8 mouse cellular contexts compared by ENCODE assay signal in the genomic region with DNA sequence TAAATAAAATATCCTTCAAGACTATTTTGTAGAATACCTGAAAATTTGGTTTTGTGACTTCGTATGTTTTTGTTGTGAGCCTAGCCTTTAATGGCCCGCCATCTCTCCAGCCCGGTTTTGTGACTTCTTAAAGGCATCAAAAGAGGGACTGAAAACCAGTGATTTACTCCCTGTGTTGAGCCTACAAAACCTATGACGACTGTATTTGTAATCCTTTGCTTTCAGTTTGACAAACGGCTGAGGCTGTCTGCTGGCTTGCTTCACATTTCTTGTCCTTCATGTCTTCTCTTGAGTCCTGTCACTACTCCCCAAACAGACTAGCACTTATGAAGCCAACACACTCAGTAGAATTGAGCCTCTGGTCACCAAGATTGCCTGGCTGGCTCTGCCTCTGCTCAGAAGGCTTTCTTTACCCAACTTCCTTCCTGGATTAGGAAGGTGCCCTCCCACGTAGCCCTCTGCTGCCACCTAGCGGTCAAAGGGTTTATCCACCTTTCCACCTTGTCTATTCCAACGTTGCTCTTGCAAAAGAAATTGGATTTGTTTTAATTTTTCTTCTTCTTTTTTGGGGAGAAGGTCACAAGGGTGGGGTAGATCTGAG. TPM values are rescaled to one million over a fixed set of nuclear protein-coding genes. Genes with fewer than 3 reads are reported as not detected.
A peak's percentile ranks its signal among the peaks of the same experiment; 100 is the strongest.
DNase-seq lines count a peak whose midpoint lies in the region; ATAC-seq and TF ChIP-seq lines count a peak whose summit lies in the region.

No protein-coding gene starts in this region.

- no peak overlapping the region for H3K9ac ChIP-seq in embryonic facial prominence, embryonic 14.5 days (ENCODE audit: low read depth, low read length)
- H3K9ac ChIP-seq in limb, embryonic 14.5 days (ENCODE audit: low read depth, low read length, severe bottlenecking) = peak overlapping the region; percentile 16; the same call in 1 of the 2 replicates
- no peak overlapping the region for H3K9ac ChIP-seq in midbrain, embryonic 16.5 days (ENCODE audit: low read depth, low read length)

- peak; percentile 99; the same call in 1 of the 2 replicates for TF ChIP-seq CTCF in kidney, adult 2 months (conservative IDR thresholded peaks at IDR 0.05; ENCODE audit: insufficient read depth, insufficient read length, low read depth, low read length)

- H3K36me3 ChIP-seq in embryonic facial prominence, embryonic 14.5 days (ENCODE audit: control insufficient read depth, insufficient read depth, low read length) = no peaks in the 10 kb centered on the region
- no peaks in the 10 kb centered on the region for H3K36me3 ChIP-seq in kidney, adult 2 months (ENCODE audit: control insufficient read depth, insufficient read depth, low read length)
- no peaks in the 10 kb centered on the region for H3K36me3 ChIP-seq in limb, embryonic 14.5 days (ENCODE audit: control insufficient read depth, insufficient read depth, low read length)
- no peaks in the 10 kb centered on the region for H3K36me3 ChIP-seq in midbrain, embryonic 16.5 days (ENCODE audit: control insufficient read depth, insufficient read depth, low read length)

- no peaks in the 10 kb centered on the region for H3K9me3 ChIP-seq in embryonic facial prominence, embryonic 14.5 days (ENCODE audit: control insufficient read depth, low read length)
- no peaks in the 10 kb centered on the region for H3K9me3 ChIP-seq in limb, embryonic 14.5 days (ENCODE audit: control insufficient read depth, low read length)
- H3K9me3 ChIP-seq in midbrain, embryonic 16.5 days (replicated peaks; ENCODE audit: control insufficient read depth, low read length, poor library complexity, severe bottlenecking) = no peaks in the 10 kb centered on the region

- H3K4me1 ChIP-seq in embryonic facial prominence, embryonic 14.5 days (ENCODE audit: control insufficient read depth, insufficient read depth, low read length) = no peaks in the 10 kb centered on the region
- H3K4me1 ChIP-seq in kidney, adult 2 months (ENCODE audit: control insufficient read depth, insufficient read depth, low read length) = peaks cover 2% of the 10 kb centered on the region; the same call in 1 of the 2 replicates
- H3K4me1 ChIP-seq in limb, embryonic 14.5 days (ENCODE audit: control insufficient read depth, insufficient read depth, low read length) = no peaks in the 10 kb centered on the region
- no peaks in the 10 kb centered on the region for H3K4me1 ChIP-seq in midbrain, embryonic 16.5 days (ENCODE audit: control insufficient read depth, insufficient read depth, low read length)

- H3K4me3 ChIP-seq in embryonic facial prominence, embryonic 14.5 days (ENCODE audit: low read depth, low read length) = no peak overlapping the region
- peak overlapping the region; percentile 33; the same call in 1 of the 2 replicates for H3K4me3 ChIP-seq in kidney, adult 2 months (ENCODE audit: insufficient read depth, low read depth, low read length)
- no peak overlapping the region for H3K4me3 ChIP-seq in limb, embryonic 14.5 days (replicated peaks; ENCODE audit: low read length)
- H3K4me3 ChIP-seq in midbrain, embryonic 16.5 days (ENCODE audit: low read depth, low read length) = no peak overlapping the region

- H3K27ac ChIP-seq in embryonic facial prominence, embryonic 14.5 days (replicated peaks; ENCODE audit: low read depth, low read length) = no peak overlapping the region; the same call in 1 of the 2 replicates
- peak overlapping the region; percentile 51; the same call in 1 of the 2 replicates for H3K27ac ChIP-seq in kidney, adult 2 months (ENCODE audit: insufficient read depth, low read depth, low read length)
- no peak overlapping the region for H3K27ac ChIP-seq in limb, embryonic 14.5 days (replicated peaks; ENCODE audit: low read depth, low read length)
- H3K27ac ChIP-seq in midbrain, embryonic 16.5 days (ENCODE audit: low read length) = no peak overlapping the region

- no peak for TF ChIP-seq POLR2A in kidney, adult 2 months (IDR thresholded peaks at IDR 0.05; ENCODE audit: low read depth, low read length)
- TF ChIP-seq POLR2A in limb, embryonic 14.5 days (IDR thresholded peaks at IDR 0.05; ENCODE audit: borderline replicate concordance, extremely low read depth, insufficient read depth, insufficient read length) = no peak

- H3K27me3 ChIP-seq in embryonic facial prominence, embryonic 14.5 days (replicated peaks; ENCODE audit: control insufficient read depth, insufficient read depth, low read length) = no peaks in the 10 kb centered on the region
- no peaks in the 10 kb centered on the region for H3K27me3 ChIP-seq in kidney, adult 2 months (replicated peaks; ENCODE audit: control insufficient read depth, insufficient read depth, low read length)
- no peaks in the 10 kb centered on the region for H3K27me3 ChIP-seq in limb, embryonic 14.5 days (ENCODE audit: control insufficient read depth, insufficient read depth, low read length)
- H3K27me3 ChIP-seq in midbrain, embryonic 16.5 days (ENCODE audit: control insufficient read depth, insufficient read depth, low read depth, low read length) = no peaks in the 10 kb centered on the region

- ATAC-seq in embryonic facial prominence, embryonic 14.5 days (ENCODE audit: low read depth) = peak; percentile 77
- ATAC-seq in limb, embryonic 14.5 days (ENCODE audit: low FRiP score, low read depth) = peak; percentile 65; the same call in 1 of the 2 replicates
- ATAC-seq in midbrain, embryonic 16.5 days = peak; percentile 56; the same call in 1 of the 2 replicates

- DNase-seq in A20 (ENCODE audit: low read depth, low spot score) = peak; percentile 85
- DNase-seq in adrenal gland, postnatal 4 days (ENCODE audit: low spot score in 2 of 2) = peak; percentile 78 to 88
- DNase-seq in embryonic facial prominence, embryonic 14.5 days (ENCODE audit: low spot score) = peak; percentile 89
- peak; percentile 89 to 98 for DNase-seq in heart, adult 18-20 months
- peak; percentile 80 for DNase-seq in kidney, adult 2 months
- peak; percentile 87 for DNase-seq in limb, embryonic 14.5 days (ENCODE audit: low spot score)
- peak; percentile 63 to 89 for DNase-seq in spleen, adult 18-20 months

- no peak overlapping the region for H3K4me2 ChIP-seq in embryonic facial prominence, embryonic 14.5 days (ENCODE audit: low read depth, low read length)
- no peak overlapping the region; the same call in 1 of the 2 replicates for H3K4me2 ChIP-seq in limb, embryonic 14.5 days (replicated peaks; ENCODE audit: low read depth, low read length, severe bottlenecking)
- no peak overlapping the region for H3K4me2 ChIP-seq in midbrain, embryonic 16.5 days (ENCODE audit: low read length)

- WGBS in embryonic facial prominence, embryonic 14.5 days = 40% methylated on average over 8 of the region's 8 CpGs
- WGBS in kidney, adult 2 months = 29% methylated on average over 8 of the region's 8 CpGs
- WGBS in limb, embryonic 14.5 days = 32% methylated on average over 8 of the region's 8 CpGs
- WGBS in midbrain, embryonic 16.5 days = 41% methylated on average over 8 of the region's 8 CpGs

RNA-seq across cellular contexts. Expression of a gene that starts 16.8 kb away (rescaled TPM):
- 1 to 10 TPM; 3.2 to 9.8 TPM for total RNA-seq in adrenal gland, postnatal 4 days (2021)
- 1.3 and 1.6 TPM in 2 replicates for polyA plus RNA-seq in embryonic facial prominence, embryonic 14.5 days (2014; fragmentation: Nextera tagmentation; extraction: Ambion mirVana)
- 1 to 10 TPM; 4.1 to 4.2 TPM for total RNA-seq in heart, adult 18-20 months (2021)
- 0.56 and 0.57 TPM in 2 replicates for polyA plus RNA-seq in kidney, adult 2 months (2012; rRNA removed)
- 1.1 and 1.4 TPM in 2 replicates for polyA plus RNA-seq in limb, embryonic 14.5 days (2012; rRNA removed)
- 0.48 and 0.69 TPM in 2 replicates for polyA plus RNA-seq in limb, embryonic 14.5 days (2014; fragmentation: Nextera tagmentation; extraction: Ambion mirVana)
- polyA plus RNA-seq in midbrain, embryonic 16.5 days (2015; fragmentation: Nextera tagmentation; extraction: Ambion mirVana) = 0.19 and 0.25 TPM in 2 replicates
